Mouse (Mus musculus): ENCODE results near the gene Mcrip1.
"Not testable (repeated sequence)": the region's sequence is repeated elsewhere in the genome, so short reads cannot be mapped to it uniquely, and the experiment has no call there.

Mcrip1 gene

DNA sequence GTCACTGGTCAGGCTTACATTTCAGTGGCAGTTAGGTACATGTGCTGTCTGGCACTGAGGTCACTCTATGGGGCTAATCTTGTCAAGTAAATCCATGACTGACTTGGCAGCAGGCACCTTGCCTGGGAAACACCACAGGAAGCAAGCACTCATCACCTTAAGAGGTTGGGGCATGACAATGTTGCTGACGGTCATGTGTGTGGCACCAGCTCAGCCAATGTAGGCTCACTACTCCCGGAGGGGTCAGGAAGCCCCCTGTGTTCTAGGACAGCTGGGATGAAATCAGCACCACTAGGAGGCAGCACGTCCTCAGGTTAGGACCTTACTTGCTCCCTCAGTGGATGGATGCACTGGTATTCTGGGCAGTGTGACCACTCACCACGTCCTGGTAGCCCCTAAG, 7.6 kb downstream of the Mcrip1 start:
- DNase-seq = peak in 1 of 2 experiments; percentile 67

DNA sequence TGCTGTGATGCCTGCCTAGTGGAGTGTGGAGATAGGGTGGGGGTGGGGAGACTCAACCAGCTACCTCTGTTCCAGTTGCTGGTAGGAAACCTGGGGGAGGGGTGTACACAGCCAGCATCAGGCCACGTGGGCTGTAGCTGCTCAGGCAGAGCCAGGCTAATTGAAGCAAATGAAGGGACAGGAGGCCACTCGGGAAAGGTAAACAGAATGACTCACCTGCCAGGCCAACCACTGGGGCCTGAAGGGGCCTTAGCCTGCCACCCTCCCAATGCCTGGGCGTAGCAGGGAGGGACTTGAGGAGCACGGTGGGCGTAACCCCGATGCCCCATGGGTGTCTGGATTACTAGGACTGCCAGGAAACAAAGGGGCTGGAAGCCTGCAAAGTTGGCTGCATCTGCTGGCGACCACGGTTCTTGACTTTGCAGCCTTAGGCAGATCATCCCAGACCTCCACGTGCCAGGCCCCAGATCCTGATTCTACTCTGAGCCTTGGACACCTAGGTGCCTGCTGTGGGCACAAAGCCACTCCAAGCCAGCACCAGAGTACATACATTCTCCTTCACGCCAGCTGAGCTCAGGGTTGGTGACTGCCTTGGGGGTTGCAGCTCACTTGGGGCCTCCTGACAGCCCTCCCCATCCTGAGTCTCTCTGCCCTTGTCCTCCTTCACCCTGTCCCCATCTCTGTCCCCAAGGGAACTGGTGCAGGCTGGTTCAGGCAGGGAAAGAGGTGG, 10.1 kb downstream of the Mcrip1 start:
- DNase-seq = peak; percentile 77 to 88

DNA sequence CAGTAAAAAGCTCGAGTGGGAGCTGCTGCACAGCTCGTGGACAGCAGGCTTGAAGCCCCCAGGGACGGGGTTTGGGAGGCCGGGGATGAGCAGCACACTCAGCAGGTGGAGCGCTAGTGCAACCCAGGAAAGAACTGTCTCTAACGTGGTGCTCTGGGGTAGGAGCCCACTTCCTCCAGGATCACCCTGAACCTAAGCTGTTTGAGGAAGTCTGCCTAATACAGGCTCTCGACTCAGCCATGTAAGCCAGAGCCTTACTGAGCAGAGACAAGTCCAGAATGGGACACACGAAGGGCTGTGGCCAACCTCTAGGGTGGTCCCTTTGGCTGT, 10.6 kb downstream of the Mcrip1 start:
- no peak for DNase-seq

DNA sequence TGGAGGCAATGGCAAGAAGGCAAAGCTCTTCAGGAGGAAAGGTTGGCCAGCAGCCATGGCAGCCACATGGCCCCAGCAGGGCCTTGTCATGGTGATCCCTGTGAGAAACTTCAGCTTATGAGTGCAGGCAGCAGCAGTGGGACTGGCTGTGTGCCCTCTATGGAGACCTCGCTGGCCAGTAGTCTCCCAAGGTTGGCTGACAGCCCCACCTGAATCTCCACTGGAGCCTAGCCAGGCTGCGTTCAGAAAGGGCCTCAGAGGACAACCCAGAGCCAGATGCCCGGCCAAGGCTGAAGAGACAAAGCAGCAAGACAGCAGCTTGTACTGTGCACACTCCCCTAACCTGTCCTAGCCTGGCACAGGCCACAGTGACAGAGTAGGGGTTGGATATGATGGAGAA, 11.0 kb downstream of the Mcrip1 start:
- DNase-seq = peak; percentile 88 to 91

DNA sequence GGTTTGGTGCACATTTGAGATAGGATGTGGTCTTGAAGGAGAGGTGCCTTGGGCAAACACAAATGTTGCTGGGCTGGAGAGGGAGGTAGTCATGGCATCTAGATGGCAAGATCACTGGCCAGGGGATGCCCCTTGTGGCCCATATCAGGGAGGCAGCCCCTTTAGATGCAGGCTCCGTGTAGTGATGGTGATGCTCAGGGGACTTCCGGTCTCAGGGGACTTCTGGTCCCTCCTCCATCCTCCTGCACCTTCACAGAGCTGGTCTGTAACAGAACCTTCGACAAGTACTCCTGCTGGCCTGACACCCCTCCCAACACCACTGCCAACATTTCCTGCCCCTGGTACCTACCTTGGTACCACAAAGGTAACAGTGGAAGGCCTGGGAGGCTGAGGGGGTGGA, 13.7 kb downstream of the Mcrip1 start:
- DNase-seq = no peak

DNA sequence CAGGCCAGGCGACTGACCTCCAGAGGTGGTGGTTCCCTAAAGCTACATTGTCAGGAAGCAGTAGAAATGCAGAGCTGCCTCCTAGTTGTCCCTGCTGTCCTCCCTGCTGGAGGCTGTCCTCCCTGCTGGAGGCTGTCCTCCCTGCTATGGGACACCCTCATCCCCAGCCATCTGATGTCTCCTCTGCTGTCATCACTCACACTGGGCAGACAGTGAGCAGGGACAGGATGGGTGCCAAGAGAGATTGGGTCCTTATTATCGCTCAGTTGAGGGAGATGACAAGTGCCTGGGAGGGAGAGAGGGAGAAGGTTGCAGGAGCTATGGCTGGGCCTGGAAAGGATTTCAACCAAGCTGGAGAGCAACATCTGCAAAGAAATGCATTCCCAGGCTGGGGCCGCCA, 14.4 kb downstream of the Mcrip1 start:
- no peak for DNase-seq

DNA sequence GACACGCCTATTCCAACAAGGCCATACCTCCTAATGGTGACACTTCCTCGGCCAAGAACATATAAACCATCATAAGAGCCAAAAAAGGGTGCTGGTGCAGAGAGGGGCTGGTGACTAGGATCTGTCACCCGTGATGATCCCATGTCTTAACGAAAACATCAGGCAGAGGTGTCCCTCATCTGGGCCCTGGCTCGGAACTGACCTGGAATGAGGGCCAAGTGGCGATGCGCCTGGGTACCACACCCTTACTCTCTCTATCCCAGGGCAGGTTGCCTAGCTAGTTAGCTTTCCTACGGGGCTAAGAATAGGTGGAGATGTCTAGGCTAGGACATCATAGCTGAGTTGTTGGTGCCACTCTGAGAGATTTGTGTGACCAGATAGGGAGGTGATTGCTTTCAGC, 15.4 kb downstream of the Mcrip1 start:
- DNase-seq = no peak

DNA sequence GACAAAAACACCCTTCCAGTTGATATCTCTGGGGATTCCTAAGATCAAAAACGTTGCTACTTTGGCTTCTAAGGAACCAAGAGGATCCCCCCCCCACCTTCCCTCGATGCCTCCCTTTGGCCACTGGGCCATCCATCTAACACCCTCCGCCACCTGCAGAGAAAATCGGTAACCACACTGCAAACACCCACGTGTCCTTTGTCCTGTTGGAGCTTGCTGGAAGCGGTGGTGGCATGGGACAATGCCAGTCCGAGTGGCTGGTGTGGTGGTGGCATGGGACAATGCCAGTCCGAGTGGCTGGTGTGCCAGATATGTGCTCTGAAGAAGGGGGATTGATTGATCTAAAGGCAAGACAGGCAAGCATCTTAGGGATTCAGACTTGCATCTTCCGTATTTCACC, 17.9 kb downstream of the Mcrip1 start:
- DNase-seq = peak; percentile 51 to 56

DNA sequence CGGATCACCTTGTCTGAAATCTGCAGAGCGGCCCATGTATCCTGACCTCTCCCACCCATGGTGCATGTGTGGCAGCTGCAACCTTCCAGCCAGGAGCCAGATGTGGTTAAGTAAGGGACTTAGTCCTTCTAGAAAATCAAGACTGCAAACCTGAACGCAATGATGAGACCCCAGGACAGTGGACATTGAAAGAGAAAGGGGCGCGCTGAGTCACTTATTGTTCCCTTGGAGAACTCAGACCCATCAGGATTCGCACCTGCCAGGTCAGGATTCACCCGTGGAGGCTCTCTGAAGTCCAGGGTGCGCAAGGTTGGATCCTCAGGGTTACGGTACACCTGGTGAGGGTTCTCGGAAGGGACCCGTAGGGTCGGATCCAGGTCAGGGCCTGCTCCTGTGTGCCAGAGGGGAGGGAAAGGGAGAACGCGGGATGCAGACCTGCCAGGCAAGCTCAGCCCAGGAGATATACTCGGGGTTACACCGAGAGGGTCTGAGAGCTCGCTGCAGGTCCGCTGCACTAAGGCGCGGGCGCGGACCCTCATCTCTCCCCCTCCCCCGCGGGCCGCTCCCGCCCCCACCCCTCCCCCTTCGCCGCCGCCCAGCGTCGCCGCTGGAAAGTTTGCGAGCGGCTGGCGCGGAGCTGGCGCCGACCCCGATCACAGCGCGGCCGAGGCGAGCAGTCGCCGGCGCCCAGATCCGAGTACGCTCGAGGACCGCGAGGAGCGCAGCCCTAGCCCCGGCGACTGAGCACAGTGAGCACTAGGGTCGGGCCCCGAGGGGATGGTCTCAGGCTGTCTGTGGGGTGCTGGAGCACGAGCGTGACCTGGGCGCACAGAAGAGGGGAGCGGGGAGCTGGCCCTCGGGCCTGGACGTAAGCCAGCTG, 19.2 kb downstream of the Mcrip1 start, which contains the start of gene Gcgr:
Gene Gcgr (plus strand): TSS at position 615 of the 880 bp plus-strand sequence.
- peak in 1 of 2 experiments; percentile 55 for DNase-seq

DNA sequence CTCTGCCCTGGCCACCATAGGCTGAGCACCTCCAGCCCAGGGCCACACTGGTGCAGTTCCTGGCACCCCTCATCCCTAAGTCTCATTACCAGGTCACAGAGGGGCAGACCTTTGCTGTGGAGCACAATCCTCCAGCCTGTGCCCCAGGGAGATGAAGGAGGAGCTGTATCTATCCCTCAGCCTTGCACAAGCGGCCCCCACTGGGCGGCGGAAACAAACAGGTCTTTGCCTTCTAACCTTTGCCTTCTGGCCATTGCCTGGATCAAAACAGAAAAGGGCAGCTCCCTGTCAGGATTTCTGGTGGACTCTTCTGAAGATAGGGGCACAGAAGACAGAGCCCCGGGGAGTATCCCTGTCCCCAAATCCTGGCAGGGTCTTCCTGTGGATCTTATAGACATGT, 20.6 kb downstream of the Mcrip1 start:
- DNase-seq = peak in 1 of 2 experiments; percentile 57

DNA sequence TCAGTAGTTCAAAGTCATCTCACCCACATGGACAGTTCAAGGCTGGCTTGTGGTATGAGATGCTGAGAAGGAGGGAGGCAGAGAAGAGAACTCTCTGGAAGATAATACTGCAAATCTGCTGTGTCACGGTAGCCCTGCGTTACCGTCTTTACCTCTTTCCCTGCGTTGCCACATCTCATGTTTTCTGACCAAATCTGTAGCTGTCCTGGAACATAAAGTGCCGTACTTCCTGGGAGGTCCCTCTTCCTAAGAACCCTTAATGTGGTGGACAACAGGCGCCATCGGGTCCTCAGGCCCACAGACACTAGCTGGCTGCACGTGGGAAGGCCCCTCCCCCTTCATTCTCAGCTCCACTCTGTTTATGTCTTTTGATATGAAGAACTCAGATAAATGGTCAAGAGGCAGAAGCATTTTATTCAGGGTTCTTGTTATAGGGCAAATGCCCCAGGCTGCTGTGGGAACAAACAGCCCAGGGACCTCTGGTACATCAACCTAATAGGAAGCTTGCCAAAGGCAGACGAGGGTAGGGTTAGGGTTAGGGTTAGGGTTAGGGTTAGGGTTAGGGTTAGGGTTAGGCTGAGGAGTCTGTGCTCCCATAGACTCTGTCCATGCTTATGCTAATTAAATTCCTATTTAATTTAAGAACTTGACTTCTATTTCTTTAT, 21.7 kb downstream of the Mcrip1 start:
- no peak for DNase-seq

DNA sequence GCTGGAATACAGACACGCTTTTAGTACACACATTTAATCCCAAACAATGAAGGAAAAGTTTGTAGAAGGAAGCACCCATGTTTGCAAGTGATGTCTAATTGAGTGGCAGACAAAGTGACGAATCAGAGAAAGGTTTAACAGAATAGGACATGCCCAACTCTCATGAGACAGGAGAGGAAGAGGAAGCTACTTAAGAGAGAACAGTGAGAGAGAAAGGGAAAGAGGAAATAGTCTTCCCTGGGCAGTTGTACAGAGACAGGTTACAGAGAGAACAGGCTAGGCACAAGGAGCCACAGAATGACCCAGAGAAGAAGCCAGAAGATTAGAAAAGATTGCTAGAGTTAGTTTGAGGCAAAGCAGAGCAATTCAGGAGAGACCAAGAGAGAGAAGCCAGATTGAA, 23.6 kb downstream of the Mcrip1 start:
- no peak for DNase-seq

DNA sequence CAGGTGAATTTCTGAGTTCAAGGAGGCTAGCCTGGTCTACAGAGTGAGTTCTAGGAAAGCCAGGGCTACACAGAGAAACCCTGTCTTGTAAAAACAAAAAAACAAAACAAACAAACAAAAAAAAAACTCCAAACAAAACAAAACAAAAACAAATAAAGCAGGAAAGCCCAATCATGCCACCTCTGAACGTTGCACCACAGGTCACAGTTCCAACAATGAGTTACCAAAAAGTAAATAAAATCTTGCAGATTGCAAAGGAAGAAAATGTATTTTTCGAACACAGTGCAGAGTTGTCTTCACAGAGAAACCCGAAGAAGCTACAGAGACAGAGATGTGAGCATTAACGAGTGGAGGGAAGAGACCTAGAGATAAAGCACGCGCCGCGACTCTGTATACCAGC, 26.9 kb downstream of the Mcrip1 start:
- no peak for DNase-seq

DNA sequence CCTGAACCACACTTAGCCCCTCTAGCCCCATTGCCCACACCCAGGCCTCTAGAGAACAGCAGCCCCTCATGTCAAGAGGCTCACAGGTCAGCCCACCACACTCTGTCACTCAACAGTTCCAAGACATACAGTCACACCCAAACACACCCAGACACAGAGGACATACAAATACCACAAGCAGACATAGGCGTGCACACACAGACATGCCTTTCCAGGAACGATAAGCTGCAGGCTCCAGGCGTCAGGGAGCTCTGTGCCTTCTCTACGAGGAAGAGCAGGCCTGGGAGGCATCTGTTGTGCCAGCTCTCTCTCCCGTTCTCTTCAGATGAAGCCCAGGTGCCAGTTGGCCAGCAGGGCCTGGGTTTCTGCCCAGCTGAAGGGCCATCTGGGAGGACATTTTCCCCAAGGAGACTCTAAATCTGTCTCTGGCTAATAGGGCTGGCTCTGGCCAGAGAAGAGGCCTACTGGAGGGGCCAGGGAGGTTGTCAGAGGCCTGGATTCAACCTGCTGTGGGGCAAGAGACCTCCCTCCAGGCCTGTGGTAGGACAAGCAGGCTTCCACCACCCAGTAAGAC, 28.5 kb downstream of the Mcrip1 start:
- DNase-seq = no peak

DNA sequence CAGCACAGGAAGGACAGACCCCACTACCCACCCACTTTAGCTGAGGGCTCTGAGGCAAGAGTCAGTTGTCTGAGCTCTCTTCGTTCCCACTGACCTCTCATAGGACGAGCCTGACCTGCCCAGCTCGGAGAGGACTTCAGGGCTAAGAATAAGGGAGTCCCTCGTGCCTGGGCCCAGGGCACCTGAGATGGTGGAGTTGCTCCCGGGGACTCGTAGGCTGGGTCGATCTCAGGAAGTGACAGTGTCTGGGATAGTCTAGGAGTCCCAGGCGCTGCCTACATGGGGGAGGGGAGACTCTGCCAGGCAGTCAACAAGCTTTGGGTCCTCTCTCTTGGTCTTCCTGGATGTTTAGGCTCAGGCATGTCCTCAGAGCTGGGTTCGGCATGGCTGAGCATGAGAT, 29.0 kb downstream of the Mcrip1 start:
- no peak for DNase-seq

DNA sequence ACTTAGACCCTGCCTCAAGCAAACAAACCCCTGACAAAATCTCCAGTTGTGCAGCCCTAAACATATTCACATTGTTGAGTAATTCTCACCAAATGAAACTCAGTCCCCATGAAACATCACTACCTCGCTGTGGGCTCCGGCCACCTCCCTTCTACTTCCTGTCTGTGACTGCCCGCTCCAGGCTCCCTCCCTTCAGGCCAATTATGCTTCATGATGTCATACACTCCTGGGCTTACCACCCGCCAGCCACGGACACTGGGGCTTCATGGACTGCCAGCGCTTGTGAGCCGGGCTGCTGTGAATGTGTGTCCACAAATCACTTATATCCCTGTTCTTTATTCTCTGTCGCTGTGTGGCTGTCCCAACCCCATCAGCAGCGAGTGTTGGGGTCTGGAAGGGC, 29.8 kb downstream of the Mcrip1 start:
- peak; percentile 62 to 70 for DNase-seq

DNA sequence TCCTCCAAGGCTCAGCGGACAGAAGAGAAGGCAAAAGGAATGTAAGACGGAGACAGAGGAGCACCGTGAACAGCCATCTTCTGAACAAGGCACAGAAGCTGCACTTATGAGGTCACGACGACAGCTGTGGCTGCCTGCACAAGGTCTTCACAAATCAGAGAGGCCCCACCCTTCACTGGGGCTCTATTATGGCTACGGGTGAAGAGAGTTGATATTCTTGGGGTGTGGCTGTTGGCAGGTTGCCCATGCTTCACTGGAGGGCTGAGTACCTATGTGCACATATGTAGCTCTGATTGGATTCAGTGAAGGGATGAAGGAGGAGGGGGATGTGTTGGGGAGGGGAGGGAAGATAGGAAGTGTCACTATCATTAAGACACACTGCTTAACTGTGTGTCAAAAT, 31.0 kb downstream of the Mcrip1 start:
- DNase-seq = no peak

DNA sequence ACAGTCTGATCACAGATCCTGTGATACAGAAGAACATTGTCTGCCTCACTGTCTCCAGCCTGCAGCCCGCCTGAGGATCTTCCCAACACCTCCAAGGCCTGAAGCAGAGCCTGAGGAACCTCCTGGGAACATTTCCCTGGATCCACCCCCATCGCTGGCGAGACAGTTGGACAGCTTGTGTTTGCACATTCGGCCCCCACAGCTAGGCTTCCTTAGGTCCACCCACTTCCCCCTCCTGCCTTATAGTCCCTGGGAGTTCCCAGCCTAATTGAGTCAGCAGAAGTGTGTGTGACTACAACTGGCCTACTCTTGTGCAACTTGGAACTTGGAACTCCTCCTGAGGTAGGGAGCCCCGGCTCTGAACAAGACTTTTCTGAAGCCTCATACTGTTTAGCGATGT, 31.5 kb downstream of the Mcrip1 start:
- DNase-seq = no peak

DNA sequence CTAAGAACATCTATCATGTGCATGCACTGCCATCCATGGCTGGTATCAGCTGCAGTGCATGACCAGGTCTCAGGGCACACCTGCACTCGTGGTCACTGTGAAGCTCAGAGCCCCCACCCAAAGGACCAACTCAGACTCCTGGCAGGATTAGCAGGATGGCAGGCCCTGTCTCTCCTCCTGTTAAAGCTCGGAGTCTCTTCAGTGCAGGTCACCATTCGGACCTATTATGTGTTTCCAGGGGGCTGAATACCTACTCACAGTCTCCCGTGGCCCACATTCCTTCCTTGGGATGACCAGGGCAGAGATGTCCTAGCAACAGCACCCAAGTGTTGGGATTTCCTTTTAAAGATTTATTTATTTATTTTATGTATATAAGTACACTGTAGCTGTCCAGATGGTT, 32.4 kb downstream of the Mcrip1 start:
- DNase-seq = no peak

DNA sequence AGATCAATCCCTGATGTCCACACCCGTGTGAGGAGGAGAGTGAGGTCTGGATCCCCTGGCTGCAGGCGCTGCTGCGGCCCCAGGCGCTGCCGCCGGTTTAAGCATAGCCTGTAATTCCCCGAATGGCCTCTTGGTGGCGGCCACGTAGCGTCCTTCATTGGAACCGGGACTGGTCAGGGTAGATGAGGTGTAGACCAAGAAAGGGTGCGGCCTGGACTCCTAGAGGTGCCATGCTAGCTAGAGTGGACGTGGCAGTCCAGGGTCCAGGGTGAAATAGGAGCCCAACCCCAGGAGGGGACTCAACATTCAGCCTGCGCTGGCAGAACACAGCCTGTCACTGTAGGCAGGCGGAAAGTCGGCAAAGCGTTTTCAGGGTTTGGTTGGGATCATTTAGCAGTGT, 33.9 kb downstream of the Mcrip1 start:
- peak; percentile 89 to 95 for DNase-seq

DNA sequence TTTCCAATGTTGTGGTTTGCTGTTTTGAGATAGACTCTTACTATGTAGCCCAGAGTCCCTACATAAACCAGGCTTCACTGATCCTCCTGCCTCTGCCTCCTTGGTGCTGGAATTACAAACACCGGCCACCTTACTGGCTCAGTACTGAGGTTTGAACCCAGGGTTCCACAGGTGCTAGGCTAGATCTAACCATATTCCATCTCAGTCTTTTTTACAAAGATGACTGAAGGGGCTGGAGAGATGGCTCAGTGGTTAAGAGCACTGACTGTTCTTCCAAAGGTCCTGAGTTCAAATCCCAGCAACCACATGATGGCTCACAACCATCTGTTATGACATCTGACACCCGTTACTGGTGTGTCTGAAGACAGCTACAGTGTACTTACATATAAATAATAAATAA, 35.3 kb downstream of the Mcrip1 start:
- DNase-seq = not testable (repeated sequence)

DNA sequence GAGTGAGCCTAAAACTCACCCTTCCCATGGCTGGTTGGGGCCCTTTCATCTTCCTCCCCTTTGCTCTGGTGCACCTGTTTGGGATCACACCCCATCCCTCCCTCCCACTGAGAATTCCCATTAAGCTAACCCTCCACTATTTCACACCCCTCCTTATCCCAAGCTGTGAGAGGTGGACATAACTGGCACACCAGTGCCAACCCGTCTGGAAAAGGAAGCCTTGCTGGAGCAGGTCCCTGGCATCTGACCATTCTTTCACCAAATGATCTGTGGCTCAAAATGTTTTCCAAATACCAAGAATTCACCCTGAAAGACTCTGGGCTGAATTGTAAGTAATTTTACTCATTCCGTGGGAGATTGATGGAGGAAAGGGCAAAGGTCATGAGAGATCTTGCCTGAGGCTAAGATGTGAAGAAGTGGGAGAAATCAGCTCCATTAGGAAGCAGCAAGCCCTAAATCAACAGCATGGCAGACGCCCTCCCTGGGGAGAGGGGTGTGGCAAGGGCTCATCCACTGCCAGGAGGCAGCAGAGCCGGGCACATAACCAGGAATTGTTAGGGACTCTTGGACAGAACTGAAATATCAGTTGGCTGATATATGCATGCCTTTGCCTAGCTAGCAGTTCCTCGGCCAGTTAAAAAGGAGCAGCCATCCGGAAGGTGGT, 36.6 kb downstream of the Mcrip1 start:
- peak in 1 of 2 experiments; percentile 48 for DNase-seq
